Mouse (Mus musculus) cerebellum, adult 2 months (tissue): ENCODE data around the gene Gm28729.

ENCODE experiments used
- CTCF ChIP-seq: fragments of 200-500 bp; IDR thresholded peaks from 2 replicates; pipeline ENCODE4 v1.5.1; 2011; ENCODE audit warnings: low read depth, mild to moderate bottlenecking, control low read depth, low read length, moderate library complexity, borderline replicate concordance; ENCODE audit not compliant: insufficient read depth
- POLR2A ChIP-seq: fragments of 200-500 bp; IDR thresholded peaks from 2 replicates; pipeline ENCODE4 v1.6.1; 2011; ENCODE audit warnings: low read length, control low read depth, borderline replicate concordance; ENCODE audit not compliant: insufficient read depth

DNA sequence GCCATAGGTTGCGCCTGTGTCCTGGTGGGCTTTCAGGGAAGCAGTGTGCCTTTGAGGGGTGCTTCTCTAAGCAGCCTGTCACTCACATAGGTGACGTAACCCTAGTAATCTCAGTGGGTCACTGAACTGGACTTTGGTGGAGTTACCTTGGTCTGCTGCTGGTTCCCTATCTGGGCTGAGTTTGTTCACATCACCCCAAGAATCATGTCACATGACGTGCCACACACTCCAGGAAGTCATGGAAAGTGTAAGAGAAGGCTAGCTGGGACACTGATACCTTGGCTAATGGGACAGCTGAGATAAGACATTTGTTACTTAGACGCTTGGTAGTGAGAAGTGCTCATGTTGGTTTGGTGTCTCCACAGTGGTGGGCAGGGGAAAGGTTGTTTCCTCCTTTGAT, 947 bp upstream of the Gm28729 start:
- TF ChIP-seq CTCF (no peak), POLR2A (no peak)
